Mouse (Mus musculus): Measurements from ENCODE around the gene Gdap1l1. TPM values are rescaled to one million over a fixed set of nuclear protein-coding genes. Genes with fewer than 3 reads are reported as not detected.
A peak's percentile ranks its signal among the peaks of the same experiment; 100 is the strongest.

Gene Gdap1l1
- polyA plus RNA-seq, 1 experiment from 2014 or later: 129 TPM

GRCm38 (mm10) chr2:163467585-163467984 lies 29.3 kb downstream of the Gdap1l1 start:
- no peaks in the 10 kb centered on the region for H3K27me3 ChIP-seq (replicated peaks)
- no peak overlapping the region for H3K4me2 ChIP-seq
- no peak overlapping the region for H3K9ac ChIP-seq (replicated peaks)
- H3K4me1 ChIP-seq: peaks cover 17% of the 10 kb centered on the region
- no peak for ATAC-seq (ENCODE audit: low FRiP score)
- no peaks in the 10 kb centered on the region for H3K9me3 ChIP-seq (replicated peaks)
- no peak overlapping the region for H3K4me3 ChIP-seq (replicated peaks)
- no peak overlapping the region for H3K27ac ChIP-seq (replicated peaks)
- 88% methylated on average over 6 of the region's 6 CpGs for whole genome bisulfite sequencing
- H3K36me3 ChIP-seq: peaks cover 29% of the 10 kb centered on the region

- no peak overlapping the region for H3K27ac ChIP-seq (replicated peaks)
- peaks cover 20% of the 10 kb centered on the region for H3K4me1 ChIP-seq
- H3K9me3 ChIP-seq (replicated peaks): no peaks in the 10 kb centered on the region
- H3K9ac ChIP-seq (replicated peaks): no peak overlapping the region
- no peak for ATAC-seq (ENCODE audit: low FRiP score)
- 94% methylated on average over 6 of the region's 6 CpGs for WGBS
- no peak overlapping the region for H3K4me3 ChIP-seq (replicated peaks)
- no peak overlapping the region for H3K4me2 ChIP-seq
- H3K36me3 ChIP-seq: peaks cover 29% of the 10 kb centered on the region
- H3K27me3 ChIP-seq (replicated peaks): no peaks in the 10 kb centered on the region
Observed at GRCm38 (mm10) chr2:163468866-163469265, 30.6 kb downstream of the Gdap1l1 start.

- peaks cover 29% of the 10 kb centered on the region for H3K36me3 ChIP-seq
- no peak overlapping the region for H3K4me2 ChIP-seq
- H3K9me3 ChIP-seq (replicated peaks): no peaks in the 10 kb centered on the region
- H3K9ac ChIP-seq (replicated peaks): no peak overlapping the region
- no peak for ATAC-seq (ENCODE audit: low FRiP score)
- WGBS: 96% methylated on average over 15 of the region's 15 CpGs
- H3K4me1 ChIP-seq: peaks cover 20% of the 10 kb centered on the region
- H3K4me3 ChIP-seq (replicated peaks): no peak overlapping the region
- H3K27ac ChIP-seq (replicated peaks): no peak overlapping the region
- H3K27me3 ChIP-seq (replicated peaks): no peaks in the 10 kb centered on the region
Observed at GRCm38 (mm10) chr2:163469711-163470110, 31.4 kb downstream of the Gdap1l1 start.

GRCm38 (mm10) chr2:163471136-163471535 lies 32.9 kb downstream of the Gdap1l1 start:
- no peak for ATAC-seq (ENCODE audit: low FRiP score)
- H3K36me3 ChIP-seq: peaks cover 29% of the 10 kb centered on the region
- H3K27ac ChIP-seq (replicated peaks): no peak overlapping the region
- H3K9me3 ChIP-seq (replicated peaks): no peaks in the 10 kb centered on the region
- 48% methylated on average over 3 of the region's 3 CpGs for WGBS
- H3K27me3 ChIP-seq (replicated peaks): no peaks in the 10 kb centered on the region
- H3K4me2 ChIP-seq: peak overlapping the region; percentile 83
- H3K9ac ChIP-seq (replicated peaks): peak overlapping the region; percentile 83; the same call in 1 of the 2 replicates
- peak overlapping the region; percentile 96 for H3K4me3 ChIP-seq (replicated peaks)
- H3K4me1 ChIP-seq: peaks cover 20% of the 10 kb centered on the region

- H3K4me2 ChIP-seq: peak overlapping the region; percentile 83
- H3K9me3 ChIP-seq (replicated peaks): no peaks in the 10 kb centered on the region
- H3K4me1 ChIP-seq: peaks cover 20% of the 10 kb centered on the region
- peak; percentile 83 for ATAC-seq (ENCODE audit: low FRiP score)
- peaks cover 25% of the 10 kb centered on the region for H3K36me3 ChIP-seq
- H3K27ac ChIP-seq (replicated peaks): peak overlapping the region; percentile 90
- peak overlapping the region; percentile 83 for H3K9ac ChIP-seq (replicated peaks)
- no peaks in the 10 kb centered on the region for H3K27me3 ChIP-seq (replicated peaks)
- WGBS: 5% methylated on average over 36 of the region's 36 CpGs
- H3K4me3 ChIP-seq (replicated peaks): peak overlapping the region; percentile 96
Observed at GRCm38 (mm10) chr2:163471710-163472465, 33.6 kb downstream of the Gdap1l1 start.

- Histone ChIP-seq H3K27me3 (replicated peaks) (no peaks in the 10 kb centered on the region), H3K36me3 (peaks cover 23% of the 10 kb centered on the region), H3K27ac (replicated peaks) (peak within 1 kb of the TSS; percentile 90), H3K4me3 (replicated peaks) (peak within 1 kb of the TSS; percentile 96), H3K9me3 (replicated peaks) (no peaks in the 10 kb centered on the region), H3K4me2 (peak within 1 kb of the TSS; percentile 83), H3K4me1 (peaks cover 20% of the 10 kb centered on the region), H3K9ac (replicated peaks) (peak within 1 kb of the TSS; percentile 83)
- ATAC-seq (ENCODE audit: low FRiP score): peak; percentile 95
- 0% methylated on average over 30 of the region's 30 CpGs for WGBS
Observed at GRCm38 (mm10) chr2:163472466-163472851, 34.2 kb downstream of the Gdap1l1 start, which contains the start of gene Fitm2. Gene Fitm2, minus strand, starts transcription at chr2:163472629.

GRCm38 (mm10) chr2:163480191-163480825 lies 42.0 kb downstream of the Gdap1l1 start:
- Histone ChIP-seq H3K4me2 (no peak overlapping the region), H3K4me1 (peaks cover 9% of the 10 kb centered on the region), H3K27ac (replicated peaks) (no peak overlapping the region), H3K27me3 (replicated peaks) (peaks cover 11% of the 10 kb centered on the region), H3K9ac (replicated peaks) (no peak overlapping the region), H3K9me3 (replicated peaks) (no peaks in the 10 kb centered on the region), H3K36me3 (no peaks in the 10 kb centered on the region), H3K4me3 (replicated peaks) (no peak overlapping the region)
- no peak for ATAC-seq (ENCODE audit: low FRiP score)
- 54% methylated on average over 18 of the region's 18 CpGs for WGBS

GRCm38 (mm10) chr2:163481539-163482029 lies 43.3 kb downstream of the Gdap1l1 start:
- 0 out of 2 replicates have a peak, but pooled peaks have one; percentile 38 for ATAC-seq (ENCODE audit: low FRiP score)
- H3K9ac ChIP-seq (replicated peaks): peak overlapping the region; percentile 32; the same call in 1 of the 2 replicates
- H3K36me3 ChIP-seq: no peaks in the 10 kb centered on the region
- 1% methylated on average over 20 of the region's 21 CpGs for WGBS
- peak overlapping the region; percentile 29 for H3K4me3 ChIP-seq (replicated peaks)
- H3K27me3 ChIP-seq (replicated peaks): peaks cover 11% of the 10 kb centered on the region
- no peaks in the 10 kb centered on the region for H3K9me3 ChIP-seq (replicated peaks)
- no peak overlapping the region for H3K27ac ChIP-seq (replicated peaks)
- peaks cover 9% of the 10 kb centered on the region for H3K4me1 ChIP-seq
- peak overlapping the region; percentile 61 for H3K4me2 ChIP-seq

- peaks cover 4% of the 10 kb centered on the region; the same call in 1 of the 2 replicates for H3K4me1 ChIP-seq
- H3K9ac ChIP-seq (replicated peaks): no peak overlapping the region
- H3K4me3 ChIP-seq (replicated peaks): no peak overlapping the region
- H3K36me3 ChIP-seq: no peaks in the 10 kb centered on the region
- no peaks in the 10 kb centered on the region for H3K9me3 ChIP-seq (replicated peaks)
- 90% methylated on average over 3 of the region's 3 CpGs for WGBS
- no peak overlapping the region for H3K27ac ChIP-seq (replicated peaks)
- no peak overlapping the region for H3K4me2 ChIP-seq
- no peak for ATAC-seq (ENCODE audit: low FRiP score)
- H3K27me3 ChIP-seq (replicated peaks): no peaks in the 10 kb centered on the region
Observed at GRCm38 (mm10) chr2:163487360-163487759, 49.1 kb downstream of the Gdap1l1 start.

- Histone ChIP-seq H3K4me1 (peaks cover 6% of the 10 kb centered on the region; the same call in 1 of the 2 replicates), H3K27me3 (replicated peaks) (no peaks in the 10 kb centered on the region), H3K27ac (replicated peaks) (no peak overlapping the region), H3K9me3 (replicated peaks) (no peaks in the 10 kb centered on the region), H3K9ac (replicated peaks) (no peak overlapping the region), H3K4me3 (replicated peaks) (no peak overlapping the region), H3K36me3 (no peaks in the 10 kb centered on the region), H3K4me2 (no peak overlapping the region)
- no peak for ATAC-seq (ENCODE audit: low FRiP score)
- 55% methylated on average over 5 of the region's 5 CpGs for WGBS
Observed at GRCm38 (mm10) chr2:163489725-163490291, 51.5 kb downstream of the Gdap1l1 start.

GRCm38 (mm10) chr2:163490656-163491055 lies 52.4 kb downstream of the Gdap1l1 start:
- Histone ChIP-seq H3K9ac (replicated peaks) (no peak overlapping the region), H3K27ac (replicated peaks) (no peak overlapping the region), H3K27me3 (replicated peaks) (no peaks in the 10 kb centered on the region), H3K9me3 (replicated peaks) (no peaks in the 10 kb centered on the region), H3K36me3 (no peaks in the 10 kb centered on the region), H3K4me1 (peaks cover 6% of the 10 kb centered on the region; the same call in 1 of the 2 replicates), H3K4me3 (replicated peaks) (no peak overlapping the region), H3K4me2 (no peak overlapping the region)
- ATAC-seq (ENCODE audit: low FRiP score): no peak
- WGBS: 94% methylated on average over 17 of the region's 17 CpGs

Measured in neural tube, embryonic 15.5 days (tissue).